Mouse (Mus musculus) gastrocnemius, adult 2 months (tissue): ENCODE data around the gene Zfp472. TPM values are rescaled to one million over a fixed set of nuclear protein-coding genes. Genes with fewer than 3 reads are reported as not detected.
"Not testable (repeated sequence)": the region's sequence is repeated elsewhere in the genome, so short reads cannot be mapped to it uniquely, and the experiment has no call there.

Source experiments
- DNase-seq: peaks from one replicate; pipeline ENCODE4 v3.0.0; 2022
- H3K27ac ChIP-seq: fragments of 200-600 bp; 2 replicates; pipeline ENCODE4 v1.8.1; 2022; ENCODE audit warnings: mild to moderate bottlenecking
- H3K4me3 ChIP-seq: fragments of 200-600 bp; 2 replicates; pipeline ENCODE4 v1.8.1; 2022; ENCODE audit warnings: mild to moderate bottlenecking, moderate library complexity
- CTCF ChIP-seq: fragments of 200-600 bp; IDR thresholded peaks from 2 replicates; pipeline ENCODE4 v1.8.1; 2022; ENCODE audit warnings: antibody characterized with exemption, mild to moderate bottlenecking, moderate library complexity
- intact Hi-C: fragments of 180-260 bp; cut with DNase I; formaldehyde crosslinking; loops from one replicate; pipeline ENCODE4 v1.15.1; 2025
- total RNA-seq, 2 experiments: library from RNA; stranded (reverse); gene quantifications; 2 replicates each; pipeline ENCODE4 v1.2.3; 2021

Zfp472 gene
- total RNA-seq, 2 experiments from 2014 or later, result 1.1 to 1.2 TPM

GRCm38 (mm10) chr17:32950136-32950535 lies 15.5 kb upstream of the Zfp472 start:
- Histone ChIP-seq H3K4me3 (no peak overlapping the region), H3K27ac (no peak overlapping the region)
- no peak for TF ChIP-seq CTCF
- DNase-seq, result no peak
- intact Hi-C loops, result loop anchor here (5.0 kb wide), 1 partner anchor 313 kb away; no protein-coding TSS in a partner anchor

GRCm38 (mm10) chr17:32951006-32951405 lies 14.6 kb upstream of the Zfp472 start:
- intact Hi-C loops, result loop anchor here (5.0 kb wide), 1 partner anchor 314 kb away; no protein-coding TSS in a partner anchor
- no peak overlapping the region for H3K27ac ChIP-seq
- DNase-seq, result no peak
- H3K4me3 ChIP-seq, result no peak overlapping the region
- TF ChIP-seq CTCF, result no peak

DNA sequence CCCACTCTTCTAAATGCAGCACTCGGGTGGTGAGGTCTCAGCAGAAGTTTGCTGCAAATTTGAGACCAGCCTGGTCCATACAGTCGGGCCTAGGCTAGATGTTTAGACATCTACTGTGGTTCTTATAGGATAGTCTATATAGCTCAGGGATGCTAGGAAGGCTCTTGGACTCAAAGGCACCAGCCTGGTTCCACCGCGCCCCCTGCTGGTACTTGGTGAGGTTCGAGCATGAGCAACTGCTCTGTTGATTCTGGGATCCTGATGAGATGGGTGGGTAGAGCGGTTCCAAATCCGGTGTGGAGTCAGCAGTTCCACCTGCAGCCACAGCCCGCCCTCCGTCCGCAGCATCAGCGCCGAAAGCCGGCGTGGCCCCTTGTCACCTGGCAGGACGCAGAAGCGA lies 14.2 kb upstream of the Zfp472 start:
- DNase-seq, result peak; percentile 86
- intact Hi-C loops, result loop anchor here (5.0 kb wide), 1 partner anchor 314 kb away; no protein-coding TSS in a partner anchor
- peak; percentile 77 for TF ChIP-seq CTCF
- H3K27ac ChIP-seq, result no peak overlapping the region
- no peak overlapping the region; the same call in 1 of the 2 replicates for H3K4me3 ChIP-seq

- Histone ChIP-seq H3K27ac (peak overlapping the region; percentile 86), H3K4me3 (peak overlapping the region; percentile 89)
- intact Hi-C loops, result loop anchor here (5.0 to 10.0 kb wide), 2 partner anchors 73 to 120 kb away; partner anchors contain the start of genes Zfp563 and Zfp870
- peak; percentile 48 for TF ChIP-seq CTCF
- peak; percentile 25 for DNase-seq
These were observed 376 bp upstream of the Zfp472 start for GRCm38 (mm10) chr17:32965253-32965622.

GRCm38 (mm10) chr17:32981361-32981760 lies 15.7 kb downstream of the Zfp472 start:
- no peak overlapping the region for H3K27ac ChIP-seq
- no peak for TF ChIP-seq CTCF
- no peak overlapping the region for H3K4me3 ChIP-seq
- intact Hi-C loops, result no loop called here
- no peak for DNase-seq

DNA sequence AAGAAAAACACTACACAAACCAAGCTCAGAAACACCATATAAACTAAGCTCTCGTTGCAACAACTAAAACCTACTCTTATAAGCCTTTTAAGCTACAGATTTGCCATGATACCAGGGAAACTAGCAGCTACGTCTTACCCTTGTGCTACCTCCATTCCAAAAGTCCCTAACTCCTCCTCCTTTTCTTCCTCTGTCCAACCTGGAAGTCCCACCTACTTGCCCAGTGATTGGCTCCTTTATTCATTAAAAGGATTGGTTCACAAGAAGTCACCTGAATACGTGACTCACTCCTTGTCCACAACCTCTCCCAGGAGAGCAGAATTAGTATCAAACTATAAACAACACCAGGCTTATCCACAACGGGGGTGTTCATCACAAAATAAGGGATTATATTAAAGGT lies 20.7 kb downstream of the Zfp472 start:
- no peak for DNase-seq

GRCm38 (mm10) chr17:32991965-32992698 lies 26.5 kb downstream of the Zfp472 start:
- intact Hi-C loops, result no loop called here
- no peak for DNase-seq
- peak; percentile 35; the same call in 1 of the 2 replicates for TF ChIP-seq CTCF
- Histone ChIP-seq H3K4me3 (peak overlapping the region; percentile 93), H3K27ac (peak overlapping the region; percentile 90; the same call in 1 of the 2 replicates)

More for the DNA sequence above, 20.7 kb downstream of the Zfp472 start:
- Histone ChIP-seq H3K27ac (no peak overlapping the region), H3K4me3 (no peak overlapping the region)
- intact Hi-C loops, result no loop called here
- no peak for TF ChIP-seq CTCF

GRCm38 (mm10) chr17:32992699-32993474 lies 27.3 kb downstream of the Zfp472 start, which contains the start of gene Zfp952:
Gene Zfp952 (plus strand): TSS chr17:32993129.
- DNase-seq, result peak; percentile 84
- TF ChIP-seq CTCF, result no peak
- Histone ChIP-seq H3K4me3 (peak within 1 kb of the TSS; percentile 93), H3K27ac (peak within 1 kb of the TSS; percentile 90)
- intact Hi-C loops, result no loop called here

DNA sequence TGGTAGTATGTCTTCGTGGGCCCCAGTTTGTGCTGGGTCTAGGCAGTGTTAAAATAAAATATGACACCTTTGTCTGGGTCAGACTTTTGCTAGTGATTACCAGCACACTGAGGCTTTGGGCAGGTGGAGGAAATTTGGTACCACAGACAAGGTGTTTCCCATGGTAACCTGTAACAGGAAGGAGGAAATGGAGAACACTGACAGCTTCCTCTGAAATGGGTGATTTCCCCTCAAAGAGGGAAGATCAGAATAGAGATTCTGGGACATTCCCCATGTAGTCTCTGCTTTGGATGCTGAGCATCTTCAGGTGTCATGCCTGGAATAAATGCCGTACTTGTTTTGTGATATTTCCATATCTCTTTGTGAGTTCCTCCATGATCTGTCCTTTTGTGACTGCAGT lies 32.9 kb downstream of the Zfp472 start:
- DNase-seq, result no peak
- no peak overlapping the region for H3K27ac ChIP-seq
- H3K4me3 ChIP-seq, result no peak overlapping the region
- TF ChIP-seq CTCF, result no peak
- intact Hi-C loops, result no loop called here

- Histone ChIP-seq H3K4me3 (no peak overlapping the region), H3K27ac (no peak overlapping the region)
- no peak for TF ChIP-seq CTCF
- no peak for DNase-seq
- intact Hi-C loops, result no loop called here
These were observed 42.7 kb downstream of the Zfp472 start for GRCm38 (mm10) chr17:33008337-33008736.

- DNase-seq, H3K27ac ChIP-seq, intact Hi-C loops, H3K4me3 ChIP-seq: not testable (repeated sequence)
These were observed 54.8 kb downstream of the Zfp472 start for GRCm38 (mm10) chr17:33020434-33020833.

Other genes with a start within 250 kb of the Zfp472 start
- gene Zfp871, start 177.5 kb upstream of the Zfp472 start, total RNA-seq, result 10 to 100 TPM; 25.0 to 25.9 TPM
- gene Zfp811, start 155.9 kb upstream of the Zfp472 start, total RNA-seq, result under 1 TPM; 0.26 to 0.28 TPM
- 1 to 10 TPM; 5.6 to 7.4 TPM for gene Zfp799, start 135.6 kb upstream of the Zfp472 start, total RNA-seq
- gene Zfp870, start 74.2 kb upstream of the Zfp472 start, total RNA-seq, result 1 to 10 TPM; 6.7 to 8.5 TPM
- under 1 TPM in 1 of 2 experiments, not detected in 1; 0.17 TPM for gene Cyp4f14, start 48.5 kb upstream of the Zfp472 start, total RNA-seq
- gene Cyp4f13, start 18.4 kb upstream of the Zfp472 start, total RNA-seq, result 10 to 100 TPM in 1 of 2 experiments, 1 to 10 TPM in 1; 8.8 to 11.0 TPM
- 1 to 10 TPM; 4.4 to 5.0 TPM for gene Zfp952, start 27.3 kb downstream of the Zfp472 start, total RNA-seq
- 1 to 10 TPM; 2.6 to 3.2 TPM for gene Zfp763, start 67.6 kb downstream of the Zfp472 start, total RNA-seq
- not detected for gene 4921501E09Rik, start 102.2 kb downstream of the Zfp472 start, total RNA-seq
- gene Zfp563, start 123.5 kb downstream of the Zfp472 start, total RNA-seq, result 1 to 10 TPM; 3.5 to 5.0 TPM
- gene Morc2b, start 173.9 kb downstream of the Zfp472 start, total RNA-seq, result under 1 TPM; 0.28 to 0.59 TPM
- gene Olfr55, start 202.6 kb downstream of the Zfp472 start, total RNA-seq, result not detected
- not detected for gene Olfr239, start 225.5 kb downstream of the Zfp472 start, total RNA-seq